Mouse (Mus musculus) thymus, adult 2 months (tissue): ENCODE measurements around the gene Bend3.

Source experiments
- CTCF ChIP-seq: fragments of 200-500 bp; IDR thresholded peaks from 2 replicates; pipeline ENCODE4 v1.5.1; 2012; ENCODE audit warnings: mild to moderate bottlenecking, control low read depth, low read length, moderate library complexity, borderline replicate concordance; ENCODE audit not compliant: control insufficient read depth, poor library complexity, insufficient read depth; ENCODE audit errors: extremely low read depth
- POLR2A ChIP-seq: fragments of 200-500 bp; IDR thresholded peaks from 2 replicates; pipeline ENCODE4 v1.6.1; 2012; ENCODE audit warnings: mild to moderate bottlenecking, low read length, control low read depth, moderate library complexity; ENCODE audit not compliant: control insufficient read depth, poor library complexity, insufficient read depth; ENCODE audit errors: extremely low read depth

- TF ChIP-seq CTCF (no peak), POLR2A (no peak)
These were observed 4.9 kb downstream of the Bend3 start for GRCm38 (mm10) chr10:43483426-43483995.
